Mouse (Mus musculus): ENCODE measurements at regions not wholly inside any gene's neighbourhood (a gene's known extent, or its start where the extent isn't known, plus 50 kb on each side); places are given as distances from the start of the nearest gene placed in this dataset.

GRCm38 (mm10) chr5:91708149-91708548 is 190.7 kb downstream of the Parm1 start:
- H3K27me3 ChIP-seq (ENCODE audit: control insufficient read depth, insufficient read depth, low read length) = no peaks in the 10 kb centered on the region
- H3K4me2 ChIP-seq (replicated peaks) = no peak overlapping the region
- no peak overlapping the region for H3K9ac ChIP-seq
- H3K36me3 ChIP-seq (replicated peaks; ENCODE audit: control insufficient read depth, insufficient read depth) = no peaks in the 10 kb centered on the region
- WGBS = 88% methylated on average over 6 of the region's 6 CpGs
- H3K4me3 ChIP-seq (replicated peaks; ENCODE audit: low read length) = no peak overlapping the region
- ATAC-seq (ENCODE audit: low FRiP score) = no peak
- DNase-seq (ENCODE audit: low spot score) = no peak
- H3K27ac ChIP-seq = no peak overlapping the region
- H3K4me1 ChIP-seq (replicated peaks; ENCODE audit: control insufficient read depth, insufficient read depth, low read length) = no peaks in the 10 kb centered on the region
- no peaks in the 10 kb centered on the region for H3K9me3 ChIP-seq (ENCODE audit: control insufficient read depth, low read length)

- Histone ChIP-seq H3K9ac (no peak overlapping the region), H3K36me3 (replicated peaks; ENCODE audit: control insufficient read depth, insufficient read depth) (no peaks in the 10 kb centered on the region), H3K4me3 (replicated peaks; ENCODE audit: low read length) (no peak overlapping the region), H3K4me1 (replicated peaks; ENCODE audit: control insufficient read depth, insufficient read depth, low read length) (no peaks in the 10 kb centered on the region), H3K9me3 (ENCODE audit: control insufficient read depth, low read length) (no peaks in the 10 kb centered on the region), H3K4me2 (replicated peaks) (no peak overlapping the region), H3K27ac (no peak overlapping the region), H3K27me3 (ENCODE audit: control insufficient read depth, insufficient read depth, low read length) (no peaks in the 10 kb centered on the region)
- no peak for ATAC-seq (ENCODE audit: low FRiP score)
- WGBS = 86% methylated on average over 6 of the region's 6 CpGs
- no peak for DNase-seq (ENCODE audit: low spot score)
Observed at GRCm38 (mm10) chr5:91697075-91697474, 179.7 kb downstream of the Parm1 start.

DNA sequence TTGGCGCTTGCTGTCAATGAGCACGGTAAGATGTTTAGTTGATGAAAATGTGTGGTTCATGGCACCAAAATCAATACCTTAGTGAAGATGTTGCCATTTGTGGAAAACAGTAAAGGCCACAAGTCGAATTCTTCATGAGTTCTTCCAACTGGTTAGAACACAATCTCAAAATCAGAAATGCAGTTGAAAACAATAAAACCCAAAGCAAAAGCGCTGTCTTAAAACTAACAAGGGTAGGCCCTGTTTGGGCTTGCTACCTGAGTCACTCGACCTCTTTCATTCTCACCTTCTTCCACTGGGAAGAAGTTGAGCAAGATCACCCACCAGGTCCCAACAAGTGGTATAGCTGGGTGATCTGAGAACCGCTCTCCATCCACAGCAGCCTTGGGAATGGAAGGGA is 179.1 kb downstream of the Parm1 start:
- H3K9ac ChIP-seq = no peak overlapping the region
- H3K27me3 ChIP-seq (ENCODE audit: control insufficient read depth, insufficient read depth, low read length) = no peaks in the 10 kb centered on the region
- H3K36me3 ChIP-seq (replicated peaks; ENCODE audit: control insufficient read depth, insufficient read depth) = no peaks in the 10 kb centered on the region
- no peak overlapping the region for H3K4me3 ChIP-seq (replicated peaks; ENCODE audit: low read length)
- no peak overlapping the region for H3K4me2 ChIP-seq (replicated peaks)
- no peak for ATAC-seq (ENCODE audit: low FRiP score)
- H3K27ac ChIP-seq = no peak overlapping the region
- H3K4me1 ChIP-seq (replicated peaks; ENCODE audit: control insufficient read depth, insufficient read depth, low read length) = no peaks in the 10 kb centered on the region
- WGBS = 88% methylated on average over 6 of the region's 6 CpGs
- H3K9me3 ChIP-seq (ENCODE audit: control insufficient read depth, low read length) = no peaks in the 10 kb centered on the region
- no peak for DNase-seq (ENCODE audit: low spot score)

DNA sequence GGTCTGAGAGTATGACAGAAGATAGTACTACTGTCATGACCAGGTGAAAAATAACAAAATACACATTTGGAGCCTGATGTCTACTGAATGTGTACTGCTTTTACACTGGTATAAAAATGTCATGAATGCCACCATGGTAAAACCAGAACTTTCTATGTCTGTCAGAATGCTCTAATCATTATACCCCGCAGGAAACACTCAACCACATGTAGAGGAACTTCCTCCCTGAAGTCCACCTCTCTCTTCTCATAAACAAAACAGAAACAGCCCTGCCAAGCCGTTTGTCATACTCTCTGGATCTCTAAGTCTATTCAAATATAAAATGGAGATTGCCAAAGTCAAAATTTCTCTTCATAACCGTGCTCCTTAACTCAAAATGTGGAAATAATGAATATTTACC is 178.2 kb downstream of the Parm1 start:
- Histone ChIP-seq H3K9me3 (ENCODE audit: control insufficient read depth, low read length) (no peaks in the 10 kb centered on the region), H3K27me3 (ENCODE audit: control insufficient read depth, insufficient read depth, low read length) (no peaks in the 10 kb centered on the region), H3K4me1 (replicated peaks; ENCODE audit: control insufficient read depth, insufficient read depth, low read length) (no peaks in the 10 kb centered on the region), H3K9ac (no peak overlapping the region), H3K27ac (no peak overlapping the region), H3K4me2 (replicated peaks) (no peak overlapping the region), H3K4me3 (replicated peaks; ENCODE audit: low read length) (no peak overlapping the region), H3K36me3 (replicated peaks; ENCODE audit: control insufficient read depth, insufficient read depth) (no peaks in the 10 kb centered on the region)
- WGBS = 77% methylated on average over 3 of the region's 3 CpGs
- ATAC-seq (ENCODE audit: low FRiP score) (no peak), DNase-seq (ENCODE audit: low spot score) (no peak)

DNA sequence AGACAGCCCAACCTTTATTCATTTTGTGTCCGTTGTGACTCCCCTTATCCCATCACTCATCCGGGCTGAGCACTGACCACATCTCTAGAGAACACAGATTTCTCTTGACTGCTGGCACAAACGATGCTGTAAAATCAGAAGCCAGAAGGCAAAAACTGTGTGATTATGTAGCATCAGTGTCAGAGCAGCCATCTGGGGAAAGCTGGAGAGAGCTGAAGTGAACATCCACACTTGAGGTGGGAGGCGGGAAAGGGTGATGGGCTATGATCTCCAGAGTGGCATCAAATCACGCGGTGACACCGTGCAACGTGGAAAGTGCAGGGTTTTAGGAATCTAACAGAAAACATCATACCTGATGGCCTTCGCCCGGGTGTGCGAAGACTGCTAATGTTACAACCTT is 175.9 kb downstream of the Parm1 start:
- H3K4me1 ChIP-seq (replicated peaks; ENCODE audit: control insufficient read depth, insufficient read depth, low read length) = no peaks in the 10 kb centered on the region
- no peak overlapping the region for H3K4me3 ChIP-seq (replicated peaks; ENCODE audit: low read length)
- no peak overlapping the region for H3K9ac ChIP-seq
- H3K9me3 ChIP-seq (ENCODE audit: control insufficient read depth, low read length) = no peaks in the 10 kb centered on the region
- H3K27me3 ChIP-seq (ENCODE audit: control insufficient read depth, insufficient read depth, low read length) = no peaks in the 10 kb centered on the region
- ATAC-seq (ENCODE audit: low FRiP score) (no peak), DNase-seq (ENCODE audit: low spot score) (no peak)
- 79% methylated on average over 11 of the region's 11 CpGs for WGBS
- no peak overlapping the region for H3K4me2 ChIP-seq (replicated peaks)
- no peaks in the 10 kb centered on the region for H3K36me3 ChIP-seq (replicated peaks; ENCODE audit: control insufficient read depth, insufficient read depth)
- no peak overlapping the region for H3K27ac ChIP-seq

DNA sequence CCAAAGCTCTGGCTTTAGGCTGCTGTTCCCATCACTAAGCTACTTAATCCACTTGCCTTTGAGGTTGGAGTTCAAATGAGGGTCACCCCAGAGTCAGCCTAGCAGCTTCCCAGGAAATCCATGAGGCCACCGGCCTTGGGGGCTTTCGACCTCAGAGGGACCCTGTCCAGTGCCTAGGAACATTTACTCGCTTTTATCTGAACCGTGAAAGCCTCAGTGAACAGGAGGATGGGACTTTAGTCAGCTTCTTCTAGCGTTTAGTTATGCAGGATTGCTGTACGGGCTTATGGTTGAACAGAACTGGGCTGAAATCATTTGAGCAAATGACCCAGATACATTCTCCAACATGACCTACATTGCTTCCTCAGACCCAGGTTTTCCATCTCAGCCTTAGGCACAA is 174.9 kb downstream of the Parm1 start:
- ATAC-seq (ENCODE audit: low FRiP score) (no peak), DNase-seq (ENCODE audit: low spot score) (no peak)
- Histone ChIP-seq H3K4me1 (replicated peaks; ENCODE audit: control insufficient read depth, insufficient read depth, low read length) (no peaks in the 10 kb centered on the region), H3K4me3 (replicated peaks; ENCODE audit: low read length) (no peak overlapping the region), H3K27ac (no peak overlapping the region), H3K27me3 (ENCODE audit: control insufficient read depth, insufficient read depth, low read length) (no peaks in the 10 kb centered on the region), H3K36me3 (replicated peaks; ENCODE audit: control insufficient read depth, insufficient read depth) (no peaks in the 10 kb centered on the region), H3K9me3 (ENCODE audit: control insufficient read depth, low read length) (no peaks in the 10 kb centered on the region), H3K9ac (no peak overlapping the region), H3K4me2 (replicated peaks) (no peak overlapping the region)
- WGBS = 43% methylated on average over 6 of the region's 6 CpGs

GRCm38 (mm10) chr5:91678727-91679126 is 161.3 kb downstream of the Parm1 start:
- WGBS = 73% methylated on average over 6 of the region's 6 CpGs
- no peaks in the 10 kb centered on the region for H3K9me3 ChIP-seq (ENCODE audit: control insufficient read depth, low read length)
- H3K9ac ChIP-seq = no peak overlapping the region
- H3K4me2 ChIP-seq (replicated peaks) = no peak overlapping the region
- H3K27ac ChIP-seq = no peak overlapping the region
- no peak overlapping the region for H3K4me3 ChIP-seq (replicated peaks; ENCODE audit: low read length)
- ATAC-seq (ENCODE audit: low FRiP score) = no peak
- H3K36me3 ChIP-seq (replicated peaks; ENCODE audit: control insufficient read depth, insufficient read depth) = no peaks in the 10 kb centered on the region
- no peaks in the 10 kb centered on the region for H3K4me1 ChIP-seq (replicated peaks; ENCODE audit: control insufficient read depth, insufficient read depth, low read length)
- no peaks in the 10 kb centered on the region for H3K27me3 ChIP-seq (ENCODE audit: control insufficient read depth, insufficient read depth, low read length)
- no peak for DNase-seq (ENCODE audit: low spot score)

Measured in hindbrain, embryonic 14.5 days (tissue).